Mouse (Mus musculus) urinary bladder, postnatal 14 days (tissue): ENCODE measurements at regions not wholly inside any gene's neighbourhood (a gene's known extent, or its start where the extent isn't known, plus 50 kb on each side); places are given as distances from the start of the nearest gene placed in this dataset.

ENCODE experiments used
- DNase-seq: peaks from one replicate; pipeline ENCODE4 v3.0.0; 2021; ENCODE audit warnings: low spot score

- DNase-seq, result no peak
These were observed 190.5 kb downstream of the Prkcq start for GRCm38 (mm10) chr2:11362205-11362994.

GRCm38 (mm10) chr2:11359280-11359679 is 187.4 kb downstream of the Prkcq start:
- DNase-seq, result no peak

- no peak for DNase-seq
These were observed 184.8 kb downstream of the Prkcq start for GRCm38 (mm10) chr2:11356714-11357113.

DNA sequence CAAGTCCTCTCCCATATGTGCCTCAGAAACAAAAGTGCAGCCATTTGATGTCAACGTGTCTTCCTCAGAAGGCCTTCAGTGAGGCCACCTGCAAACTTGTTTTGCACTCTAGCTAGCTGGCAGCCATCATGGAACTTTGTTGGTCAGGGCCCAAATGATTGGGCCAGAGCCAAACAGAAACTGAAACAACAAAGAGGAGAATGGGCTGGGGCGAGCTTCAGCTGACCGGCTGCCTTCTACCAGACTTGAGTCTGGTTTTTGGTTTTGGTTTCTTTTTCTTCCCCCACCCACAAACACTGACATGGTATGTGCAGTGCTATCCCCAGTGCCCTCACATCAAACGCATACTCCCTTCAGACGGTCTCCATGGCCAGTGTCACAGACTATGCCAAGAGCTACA is 183.7 kb downstream of the Prkcq start:
- DNase-seq, result no peak
